Mouse (Mus musculus) embryonic fibroblast, embryonic 13.5 days (primary cell): ENCODE measurements around the gene Mib2.

ENCODE experiments used
- CTCF ChIP-seq: IDR thresholded peaks from 2 replicates; pipeline ENCODE4 v1.5.1; 2011; ENCODE audit warnings: mild to moderate bottlenecking, control low read depth, low read length, moderate library complexity, borderline replicate concordance; ENCODE audit not compliant: insufficient read depth
- POLR2A ChIP-seq: IDR thresholded peaks from 2 replicates; pipeline ENCODE4 v1.6.1; 2011; ENCODE audit warnings: low read depth, mild to moderate bottlenecking, control low read depth, low read length, moderate library complexity

DNA sequence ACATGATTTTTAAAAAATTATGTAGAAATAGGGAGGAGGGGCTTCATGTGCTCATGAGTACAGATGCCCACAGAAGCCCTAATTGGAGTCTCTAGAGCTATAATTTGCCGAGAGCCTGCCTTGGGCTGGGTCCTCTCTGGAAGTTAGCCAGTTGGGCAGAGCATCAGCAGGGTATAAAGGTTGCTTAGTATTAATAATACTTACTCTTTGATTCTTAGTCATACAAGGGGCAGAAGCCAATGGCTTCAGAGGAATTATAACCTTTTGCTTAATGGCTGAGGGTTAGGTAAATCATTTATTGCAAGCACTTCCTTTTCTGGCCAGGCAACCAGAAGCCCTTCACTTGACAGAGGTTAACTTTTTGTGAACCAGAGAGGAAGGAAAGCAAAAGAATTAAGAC is 25.5 kb downstream of the Mib2 start:
- TF ChIP-seq CTCF, result no peak
- TF ChIP-seq POLR2A, result no peak
